Mouse (Mus musculus): ENCODE data around the gene Lcn4.

GRCm38 (mm10) chr2:26639083-26639482, 32.0 kb downstream of the Lcn4 start:
- peak; percentile 66 for TF ChIP-seq CTCF (IDR thresholded peaks at IDR 0.05; ENCODE audit: insufficient read depth, low read length)
- TF ChIP-seq POLR2A (IDR thresholded peaks at IDR 0.05; ENCODE audit: borderline replicate concordance, extremely low read depth, low read depth, low read length): 0 out of 2 replicates have a peak, but pooled peaks have one; percentile 15

Data from lung, adult 2 months (tissue).